Mouse (Mus musculus): Measurements from ENCODE around the gene Snd1.

DNA sequence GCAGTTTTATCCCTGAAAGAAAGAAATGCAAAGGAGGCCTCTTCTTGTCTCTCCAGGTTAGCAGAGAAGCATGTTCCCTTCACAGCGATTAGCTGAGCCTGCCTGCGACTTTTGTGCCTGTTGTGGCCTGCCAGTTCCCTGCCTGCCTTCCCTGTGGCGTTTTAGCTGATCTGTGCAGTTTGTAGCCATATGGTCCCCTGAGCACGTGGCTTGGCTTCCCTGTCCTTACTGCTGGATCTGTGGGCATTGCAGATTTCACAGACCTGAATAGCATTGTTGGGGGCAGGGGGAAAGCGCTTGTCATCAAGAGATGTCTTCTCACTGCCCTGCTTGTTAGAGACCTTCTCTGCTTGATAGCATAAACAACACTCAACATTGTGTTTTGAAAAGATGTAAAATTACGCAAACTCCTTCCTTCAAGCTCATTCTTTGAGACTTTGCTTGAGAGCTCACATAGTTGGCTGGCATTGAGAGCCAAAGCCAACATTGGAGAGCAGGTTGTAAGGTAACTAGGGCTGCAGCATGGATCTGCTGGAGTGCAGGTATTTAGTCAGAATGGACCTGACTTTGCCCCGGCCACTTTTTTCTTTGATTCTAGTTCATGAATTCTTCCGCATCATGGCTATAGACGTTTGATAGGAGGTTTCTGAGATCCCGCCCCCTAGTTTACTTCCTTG is 63.0 kb downstream of the Snd1 start:
- TF ChIP-seq EP300 (IDR thresholded peaks at IDR 0.05; ENCODE audit: low read depth): no peak
- TF ChIP-seq CTCF (IDR thresholded peaks at IDR 0.05; ENCODE audit: low read depth): no peak

Measured in liver, postnatal 0 days (tissue).